Mouse (Mus musculus): Measurements from ENCODE around the gene Adam12. TPM values are rescaled to one million over a fixed set of nuclear protein-coding genes. Genes with fewer than 3 reads are reported as not detected.

Adam12 gene
- polyA plus RNA-seq, 1 experiment from 2014 or later, result 24.7 TPM

DNA sequence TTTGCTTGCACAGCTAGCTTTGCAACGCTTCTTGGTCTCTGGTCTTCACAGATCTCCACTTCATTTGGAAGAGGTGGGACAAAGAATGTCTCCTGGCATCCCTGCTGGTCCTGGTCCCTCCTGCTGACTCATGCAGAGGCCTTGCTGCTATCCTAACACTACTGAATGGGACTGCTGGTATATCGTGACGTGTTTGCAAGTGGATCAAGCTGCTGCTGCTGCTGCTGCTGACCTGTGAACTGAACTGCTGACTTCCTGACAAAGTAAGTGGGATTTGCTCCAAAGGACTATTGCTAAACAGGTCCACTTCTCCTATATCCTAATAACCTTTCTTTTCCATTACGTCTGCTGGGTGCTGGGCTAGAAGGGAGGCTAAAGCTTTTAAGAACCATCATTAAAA, 56.7 kb downstream of the Adam12 start:
- DNase-seq (ENCODE audit: low spot score) (no peak), ATAC-seq (ENCODE audit: low read depth) (no peak)
- WGBS, result 83% methylated on average over 4 of the region's 4 CpGs
- Histone ChIP-seq H3K4me2 (ENCODE audit: low read depth, low read length) (no peak overlapping the region), H3K4me1 (ENCODE audit: control insufficient read depth, insufficient read depth, low read length) (no peaks in the 10 kb centered on the region), H3K27ac (replicated peaks; ENCODE audit: low read depth, low read length) (no peak overlapping the region), H3K9ac (ENCODE audit: low read depth, low read length) (no peak overlapping the region), H3K36me3 (ENCODE audit: control insufficient read depth, insufficient read depth, low read length) (0 out of 2 replicates have a peak, but pooled peaks cover 2% of the 10 kb centered on the region), H3K27me3 (replicated peaks; ENCODE audit: control insufficient read depth, insufficient read depth, low read length) (no peaks in the 10 kb centered on the region), H3K4me3 (ENCODE audit: low read depth, low read length) (no peak overlapping the region), H3K9me3 (ENCODE audit: control insufficient read depth, low read length) (no peaks in the 10 kb centered on the region)

GRCm38 (mm10) chr7:134173442-134174090, 58.4 kb downstream of the Adam12 start:
- H3K36me3 ChIP-seq (ENCODE audit: control insufficient read depth, insufficient read depth, low read length), result 0 out of 2 replicates have a peak, but pooled peaks cover 2% of the 10 kb centered on the region
- no peaks in the 10 kb centered on the region for H3K27me3 ChIP-seq (replicated peaks; ENCODE audit: control insufficient read depth, insufficient read depth, low read length)
- no peak overlapping the region for H3K9ac ChIP-seq (ENCODE audit: low read depth, low read length)
- H3K4me1 ChIP-seq (ENCODE audit: control insufficient read depth, insufficient read depth, low read length), result no peaks in the 10 kb centered on the region
- H3K27ac ChIP-seq (replicated peaks; ENCODE audit: low read depth, low read length), result no peak overlapping the region
- no peak overlapping the region for H3K4me3 ChIP-seq (ENCODE audit: low read depth, low read length)
- 63% methylated on average over 14 of the region's 14 CpGs for WGBS
- no peak overlapping the region for H3K4me2 ChIP-seq (ENCODE audit: low read depth, low read length)
- no peaks in the 10 kb centered on the region for H3K9me3 ChIP-seq (ENCODE audit: control insufficient read depth, low read length)
- ATAC-seq (ENCODE audit: low read depth), result no peak
- DNase-seq (ENCODE audit: low spot score), result no peak

DNA sequence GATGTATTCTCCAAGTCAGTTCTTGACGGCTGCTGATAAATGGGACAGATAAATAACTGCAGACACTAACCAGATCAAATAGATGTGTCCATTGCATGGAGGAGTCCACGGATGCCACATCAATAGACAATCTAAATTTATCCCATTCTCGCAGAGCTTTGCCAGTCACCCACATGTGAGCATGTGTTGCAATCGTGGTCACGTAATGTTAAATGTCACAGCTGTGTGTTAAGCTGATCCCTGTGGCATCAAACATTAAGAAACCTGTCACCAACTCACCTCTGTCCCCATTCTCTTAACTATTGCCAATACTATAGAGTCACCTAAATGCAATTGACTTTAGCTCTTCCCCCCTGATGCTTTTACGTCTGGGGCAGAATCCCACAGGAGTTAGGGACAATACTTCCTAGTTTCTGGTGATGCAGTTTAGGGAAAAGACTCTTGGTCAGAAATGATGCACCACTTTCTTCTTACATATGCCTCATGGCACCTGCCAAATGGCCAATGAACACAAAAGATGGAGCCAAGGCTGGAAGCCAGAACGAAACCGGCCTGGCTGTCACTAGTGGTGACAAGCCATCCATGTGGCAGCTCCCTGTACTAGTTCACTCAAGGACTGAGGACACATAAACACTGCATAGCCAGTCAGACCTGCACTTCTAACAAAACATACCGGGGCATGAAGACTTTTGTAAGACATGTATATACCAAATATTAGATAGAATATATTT, 61.6 kb downstream of the Adam12 start:
- no peaks in the 10 kb centered on the region for H3K9me3 ChIP-seq (ENCODE audit: control insufficient read depth, low read length)
- H3K9ac ChIP-seq (ENCODE audit: low read depth, low read length), result no peak overlapping the region
- peaks cover 5% of the 10 kb centered on the region; the same call in 1 of the 2 replicates for H3K4me1 ChIP-seq (ENCODE audit: control insufficient read depth, insufficient read depth, low read length)
- ATAC-seq (ENCODE audit: low read depth) (no peak), DNase-seq (ENCODE audit: low spot score) (no peak)
- H3K36me3 ChIP-seq (ENCODE audit: control insufficient read depth, insufficient read depth, low read length), result 0 out of 2 replicates have a peak, but pooled peaks cover 2% of the 10 kb centered on the region
- no peak overlapping the region for H3K27ac ChIP-seq (replicated peaks; ENCODE audit: low read depth, low read length)
- H3K4me3 ChIP-seq (ENCODE audit: low read depth, low read length), result no peak overlapping the region
- H3K27me3 ChIP-seq (replicated peaks; ENCODE audit: control insufficient read depth, insufficient read depth, low read length), result no peaks in the 10 kb centered on the region
- WGBS, result 77% methylated on average over 9 of the region's 9 CpGs
- H3K4me2 ChIP-seq (ENCODE audit: low read depth, low read length), result no peak overlapping the region

DNA sequence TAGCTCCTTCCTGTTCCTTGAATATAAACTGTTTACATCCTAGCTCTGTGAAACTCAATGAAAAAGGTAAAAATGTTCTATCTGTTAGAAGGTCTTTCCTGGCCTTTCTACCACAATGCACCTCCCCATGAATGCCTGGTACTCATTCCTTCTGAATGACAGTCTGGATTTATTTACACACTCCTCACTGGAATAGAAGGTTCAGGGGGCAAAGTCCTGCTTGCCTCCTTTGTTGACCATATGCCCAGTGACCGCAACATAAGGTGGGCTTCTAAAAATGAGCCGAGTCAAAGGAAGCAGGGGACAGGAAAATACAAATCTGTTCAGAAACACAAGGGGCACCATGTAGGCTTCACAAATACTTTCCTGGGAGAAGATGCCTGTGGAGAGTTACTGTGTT, 62.2 kb downstream of the Adam12 start:
- WGBS, result 79% methylated on average over 2 of the region's 2 CpGs
- Histone ChIP-seq H3K9ac (ENCODE audit: low read depth, low read length) (no peak overlapping the region), H3K9me3 (ENCODE audit: control insufficient read depth, low read length) (no peaks in the 10 kb centered on the region), H3K4me3 (ENCODE audit: low read depth, low read length) (no peak overlapping the region), H3K27me3 (replicated peaks; ENCODE audit: control insufficient read depth, insufficient read depth, low read length) (no peaks in the 10 kb centered on the region), H3K4me1 (ENCODE audit: control insufficient read depth, insufficient read depth, low read length) (peaks cover 5% of the 10 kb centered on the region; the same call in 1 of the 2 replicates), H3K36me3 (ENCODE audit: control insufficient read depth, insufficient read depth, low read length) (0 out of 2 replicates have a peak, but pooled peaks cover 2% of the 10 kb centered on the region), H3K27ac (replicated peaks; ENCODE audit: low read depth, low read length) (no peak overlapping the region), H3K4me2 (ENCODE audit: low read depth, low read length) (no peak overlapping the region)
- ATAC-seq (ENCODE audit: low read depth), result no peak
- no peak for DNase-seq (ENCODE audit: low spot score)

GRCm38 (mm10) chr7:134167586-134167985, 64.4 kb downstream of the Adam12 start:
- Histone ChIP-seq H3K9me3 (ENCODE audit: control insufficient read depth, low read length) (no peaks in the 10 kb centered on the region), H3K27me3 (replicated peaks; ENCODE audit: control insufficient read depth, insufficient read depth, low read length) (no peaks in the 10 kb centered on the region), H3K27ac (replicated peaks; ENCODE audit: low read depth, low read length) (no peak overlapping the region), H3K4me3 (ENCODE audit: low read depth, low read length) (no peak overlapping the region), H3K9ac (ENCODE audit: low read depth, low read length) (no peak overlapping the region), H3K4me2 (ENCODE audit: low read depth, low read length) (no peak overlapping the region), H3K36me3 (ENCODE audit: control insufficient read depth, insufficient read depth, low read length) (0 out of 2 replicates have a peak, but pooled peaks cover 2% of the 10 kb centered on the region), H3K4me1 (ENCODE audit: control insufficient read depth, insufficient read depth, low read length) (peaks cover 5% of the 10 kb centered on the region; the same call in 1 of the 2 replicates)
- DNase-seq (ENCODE audit: low spot score) (peak; percentile 56), ATAC-seq (ENCODE audit: low read depth) (peak; percentile 55)
- 16% methylated on average over 3 of the region's 3 CpGs for WGBS

DNA sequence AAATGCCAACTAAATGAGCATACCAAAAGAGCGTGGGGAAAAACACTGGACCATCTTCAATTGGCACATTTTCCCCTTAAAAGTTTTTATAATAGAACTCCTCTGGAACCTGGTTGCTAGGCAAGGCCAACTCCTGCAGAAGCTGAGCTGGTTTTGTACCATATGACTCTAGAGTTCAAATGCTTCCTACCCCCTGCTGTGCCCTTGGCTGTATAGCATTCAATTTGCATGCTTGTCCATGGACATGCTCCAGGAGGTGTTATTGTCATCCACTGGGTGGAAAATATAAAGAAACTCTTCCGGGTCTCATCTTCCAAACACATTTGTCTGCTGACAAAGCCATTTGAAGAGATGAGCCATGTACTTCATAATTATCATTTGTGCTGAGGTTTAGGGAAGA, 68.2 kb downstream of the Adam12 start:
- no peak for DNase-seq (ENCODE audit: low spot score)
- ATAC-seq (ENCODE audit: low read depth), result no peak
- H3K4me1 ChIP-seq (ENCODE audit: control insufficient read depth, insufficient read depth, low read length), result peaks cover 5% of the 10 kb centered on the region; the same call in 1 of the 2 replicates

GRCm38 (mm10) chr7:134162886-134163285, 69.1 kb downstream of the Adam12 start:
- Histone ChIP-seq H3K9me3 (ENCODE audit: control insufficient read depth, low read length) (no peaks in the 10 kb centered on the region), H3K36me3 (ENCODE audit: control insufficient read depth, insufficient read depth, low read length) (no peaks in the 10 kb centered on the region), H3K27me3 (replicated peaks; ENCODE audit: control insufficient read depth, insufficient read depth, low read length) (no peaks in the 10 kb centered on the region), H3K4me1 (ENCODE audit: control insufficient read depth, insufficient read depth, low read length) (peaks cover 5% of the 10 kb centered on the region; the same call in 1 of the 2 replicates), H3K4me2 (ENCODE audit: low read depth, low read length) (no peak overlapping the region), H3K9ac (ENCODE audit: low read depth, low read length) (no peak overlapping the region), H3K27ac (replicated peaks; ENCODE audit: low read depth, low read length) (no peak overlapping the region), H3K4me3 (ENCODE audit: low read depth, low read length) (no peak overlapping the region)
- 47% methylated on average over 6 of the region's 6 CpGs for WGBS
- no peak for DNase-seq (ENCODE audit: low spot score)
- ATAC-seq (ENCODE audit: low read depth), result no peak

More for the DNA sequence above, 68.2 kb downstream of the Adam12 start:
- Histone ChIP-seq H3K27me3 (replicated peaks; ENCODE audit: control insufficient read depth, insufficient read depth, low read length) (no peaks in the 10 kb centered on the region), H3K36me3 (ENCODE audit: control insufficient read depth, insufficient read depth, low read length) (no peaks in the 10 kb centered on the region), H3K4me3 (ENCODE audit: low read depth, low read length) (no peak overlapping the region), H3K9ac (ENCODE audit: low read depth, low read length) (no peak overlapping the region), H3K4me2 (ENCODE audit: low read depth, low read length) (no peak overlapping the region), H3K9me3 (ENCODE audit: control insufficient read depth, low read length) (no peaks in the 10 kb centered on the region), H3K27ac (replicated peaks; ENCODE audit: low read depth, low read length) (no peak overlapping the region)
- WGBS, result 85% methylated on average over 2 of the region's 2 CpGs

- Histone ChIP-seq H3K4me3 (ENCODE audit: low read depth, low read length) (no peak overlapping the region), H3K27me3 (replicated peaks; ENCODE audit: control insufficient read depth, insufficient read depth, low read length) (no peaks in the 10 kb centered on the region), H3K4me1 (ENCODE audit: control insufficient read depth, insufficient read depth, low read length) (no peaks in the 10 kb centered on the region; the same call in 1 of the 2 replicates), H3K9ac (ENCODE audit: low read depth, low read length) (no peak overlapping the region), H3K36me3 (ENCODE audit: control insufficient read depth, insufficient read depth, low read length) (no peaks in the 10 kb centered on the region), H3K4me2 (ENCODE audit: low read depth, low read length) (no peak overlapping the region), H3K27ac (replicated peaks; ENCODE audit: low read depth, low read length) (no peak overlapping the region), H3K9me3 (ENCODE audit: control insufficient read depth, low read length) (no peaks in the 10 kb centered on the region)
- no peak for ATAC-seq (ENCODE audit: low read depth)
- WGBS, result 89% methylated on average over 7 of the region's 7 CpGs
- no peak for DNase-seq (ENCODE audit: low spot score)
These were observed 72.3 kb downstream of the Adam12 start for GRCm38 (mm10) chr7:134159608-134160007.
